Mouse (Mus musculus) v-Abl transformed pro-B cells (cell line): ENCODE results near the gene Ppm1m.

Experiments used
- in situ Hi-C, 2 experiments: fragments of 400-800 bp; cut with MboI; formaldehyde crosslinking; loops; one replicate each; pipeline ENCODE4 v1.15.1; 2025; ENCODE audit not compliant: unreplicated experiment in 2 of 2

Ppm1m gene

DNA sequence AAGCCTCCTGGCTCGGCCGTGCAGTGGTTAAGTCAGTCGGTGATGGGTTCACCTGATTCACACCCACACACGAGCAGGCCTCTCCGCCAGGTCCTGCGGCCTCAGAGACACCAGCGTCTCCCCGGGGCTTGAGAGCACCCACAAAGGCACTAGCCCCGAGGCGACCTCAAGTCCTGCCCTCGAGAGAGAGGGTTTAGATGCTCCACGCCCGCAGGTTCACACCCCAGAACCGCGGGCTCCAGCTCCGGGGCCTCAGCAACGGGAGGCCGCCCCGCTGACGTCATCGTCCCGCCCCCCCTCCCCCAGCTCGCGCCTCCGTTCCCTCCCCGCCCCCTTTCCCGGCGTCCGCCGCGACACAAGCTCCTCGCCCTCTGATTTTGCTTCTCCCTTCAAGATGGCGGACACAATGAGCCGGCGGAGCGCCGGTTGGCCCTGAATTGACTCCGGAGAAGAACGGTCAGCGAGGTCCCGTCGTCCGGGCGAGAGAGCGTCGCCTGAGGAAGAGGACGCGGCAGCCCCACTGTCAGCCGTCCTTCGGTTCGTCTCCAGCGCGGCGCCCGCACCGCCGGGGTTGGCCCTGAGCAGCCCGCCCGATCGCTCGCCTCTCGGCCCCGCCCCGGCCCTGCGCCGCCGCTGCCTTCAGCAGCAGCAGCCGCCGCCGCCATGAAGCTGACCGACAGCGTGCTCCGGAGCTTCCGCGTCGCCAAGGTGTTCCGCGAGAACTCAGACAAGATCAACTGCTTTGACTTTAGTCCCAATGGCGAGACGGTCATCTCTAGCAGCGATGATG lies 28.8 kb downstream of the Ppm1m start, which contains the start of gene Wdr82:
Gene Wdr82 (plus strand): TSS at position 373 of the 790 bp plus-strand sequence.
- in situ Hi-C loops, result loop anchor here (25.0 kb wide), 4 partner anchors 267 to 1367 kb away; partner anchors contain the start of genes Abhd14a (in 2 of the 2), Abhd14b (in 2 of the 2), Acy1 (in 2 of the 2) and Rpl29 (in 2 of the 2)

DNA sequence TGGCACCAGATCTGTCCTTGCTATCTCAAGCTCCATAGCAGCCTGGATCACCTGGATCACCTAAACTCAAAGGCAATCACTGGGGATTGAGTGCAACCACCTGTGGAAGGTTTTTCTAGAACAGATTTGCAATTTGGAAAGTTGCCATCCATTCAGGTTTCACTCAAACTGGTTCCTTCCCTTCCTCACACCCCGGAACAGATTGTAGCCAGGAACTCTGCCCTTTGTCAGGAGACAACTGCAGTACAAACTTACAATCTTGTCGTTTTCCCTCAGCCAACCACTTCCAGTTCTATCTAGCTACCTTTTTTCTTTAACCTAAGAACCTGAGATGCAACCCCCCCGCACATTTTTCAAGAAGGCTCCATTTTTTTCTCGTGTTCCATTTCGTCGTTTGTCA lies 29.6 kb downstream of the Ppm1m start:
- in situ Hi-C loops, result loop anchor here (5.0 to 25.0 kb wide), 5 partner anchors 37 to 1367 kb away; partner anchors contain the start of genes Abhd14a (in 2 of the 2), Abhd14b (in 2 of the 2), Acy1 (in 2 of the 2) and Rpl29 (in 2 of the 2)

- in situ Hi-C loops, result loop anchor here (5.0 to 25.0 kb wide), 5 partner anchors 38 to 1368 kb away; partner anchors contain the start of genes Abhd14a (in 2 of the 2), Abhd14b (in 2 of the 2), Acy1 (in 2 of the 2) and Rpl29 (in 2 of the 2)
Observed at GRCm38 (mm10) chr9:106169006-106169405, 30.5 kb downstream of the Ppm1m start.

GRCm38 (mm10) chr9:106167703-106168102 lies 31.8 kb downstream of the Ppm1m start:
- in situ Hi-C loops, result loop anchor here (5.0 to 25.0 kb wide), 5 partner anchors 40 to 1370 kb away; partner anchors contain the start of genes Abhd14a (in 2 of the 2), Abhd14b (in 2 of the 2), Acy1 (in 2 of the 2) and Rpl29 (in 2 of the 2)

- in situ Hi-C loops, result loop anchor here (5.0 to 25.0 kb wide), 5 partner anchors 40 to 1370 kb away; partner anchors contain the start of genes Abhd14a (in 2 of the 2), Abhd14b (in 2 of the 2), Acy1 (in 2 of the 2) and Rpl29 (in 2 of the 2)
Observed at GRCm38 (mm10) chr9:106167241-106167640, 32.3 kb downstream of the Ppm1m start.

GRCm38 (mm10) chr9:106166709-106167108 lies 32.8 kb downstream of the Ppm1m start:
- in situ Hi-C loops, result loop anchor here (5.0 to 25.0 kb wide), 5 partner anchors 41 to 1371 kb away; partner anchors contain the start of genes Abhd14a (in 2 of the 2), Abhd14b (in 2 of the 2), Acy1 (in 2 of the 2) and Rpl29 (in 2 of the 2)

GRCm38 (mm10) chr9:106160426-106160825 lies 39.1 kb downstream of the Ppm1m start:
- in situ Hi-C loops, result loop anchor here (5.0 to 25.0 kb wide), 5 partner anchors 122 to 1377 kb away; partner anchors contain the start of genes Abhd14a (in 2 of the 2), Abhd14b (in 2 of the 2), Acy1 (in 2 of the 2) and Rpl29 (in 2 of the 2)

- in situ Hi-C loops, result loop anchor here (5.0 to 25.0 kb wide), 7 partner anchors 52 to 1377 kb away; partner anchors contain the start of genes Abhd14a (in 2 of the 2), Abhd14b (in 2 of the 2), Acy1 (in 2 of the 2) and Rpl29 (in 2 of the 2)
Observed at GRCm38 (mm10) chr9:106159784-106160301, 39.7 kb downstream of the Ppm1m start.

DNA sequence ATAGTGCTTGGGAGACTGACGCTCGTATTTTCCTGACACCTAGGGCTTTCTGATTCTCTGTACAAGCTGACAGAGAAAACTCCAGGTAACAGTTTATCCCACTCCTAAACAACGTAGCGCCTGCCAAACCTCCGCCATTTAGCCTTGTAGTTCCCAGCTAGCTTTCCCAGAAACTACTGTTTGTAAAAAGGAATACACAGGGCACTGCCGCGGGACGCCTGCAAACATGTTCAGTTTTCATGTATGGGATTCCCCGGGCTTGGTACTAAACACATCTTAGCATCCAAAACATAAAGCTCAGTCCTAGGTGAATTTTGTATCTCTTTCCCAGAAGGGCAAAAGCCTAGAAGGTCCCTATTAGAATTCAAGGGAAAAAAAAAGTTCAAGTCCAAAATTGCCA lies 40.3 kb downstream of the Ppm1m start:
- in situ Hi-C loops, result loop anchor here (5.0 to 25.0 kb wide), 6 partner anchors 53 to 1378 kb away; partner anchors contain the start of genes Abhd14a (in 2 of the 2), Abhd14b (in 2 of the 2), Acy1 (in 2 of the 2) and Rpl29 (in 2 of the 2)

- in situ Hi-C loops, result loop anchor here (5.0 to 25.0 kb wide), 6 partner anchors 54 to 1379 kb away; partner anchors contain the start of genes Abhd14a (in 2 of the 2), Abhd14b (in 2 of the 2), Acy1 (in 2 of the 2) and Rpl29 (in 2 of the 2)
Observed at GRCm38 (mm10) chr9:106158037-106158491, 41.5 kb downstream of the Ppm1m start, which contains the start of gene Glyctk. Gene Glyctk, minus strand, starts transcription at chr9:106158138.

- in situ Hi-C loops, result loop anchor here (5.0 to 25.0 kb wide), 6 partner anchors 55 to 1380 kb away; partner anchors contain the start of genes Abhd14a (in 2 of the 2), Abhd14b (in 2 of the 2), Acy1 (in 2 of the 2) and Rpl29 (in 2 of the 2)
Observed at GRCm38 (mm10) chr9:106157623-106157925, 42.0 kb downstream of the Ppm1m start.

GRCm38 (mm10) chr9:106156921-106157622 lies 42.5 kb downstream of the Ppm1m start:
- in situ Hi-C loops, result loop anchor here (5.0 to 25.0 kb wide), 6 partner anchors 55 to 1380 kb away; partner anchors contain the start of genes Abhd14a (in 2 of the 2), Abhd14b (in 2 of the 2), Acy1 (in 2 of the 2) and Rpl29 (in 2 of the 2)

GRCm38 (mm10) chr9:106156419-106156818 lies 43.1 kb downstream of the Ppm1m start:
- in situ Hi-C loops, result loop anchor here (5.0 to 25.0 kb wide), 6 partner anchors 56 to 1381 kb away; partner anchors contain the start of genes Abhd14a (in 2 of the 2), Abhd14b (in 2 of the 2), Acy1 (in 2 of the 2) and Rpl29 (in 2 of the 2)

- in situ Hi-C loops, result loop anchor here (25.0 kb wide), 4 partner anchors 283 to 1383 kb away; partner anchors contain the start of genes Abhd14a (in 2 of the 2), Abhd14b (in 2 of the 2), Acy1 (in 2 of the 2) and Rpl29 (in 2 of the 2)
Observed at GRCm38 (mm10) chr9:106154106-106154505, 45.4 kb downstream of the Ppm1m start.

- in situ Hi-C loops, result no loop called here
Observed at GRCm38 (mm10) chr9:106149399-106149754, 50.2 kb downstream of the Ppm1m start.

GRCm38 (mm10) chr9:106148541-106149398 lies 50.8 kb downstream of the Ppm1m start:
- in situ Hi-C loops, result no loop called here

DNA sequence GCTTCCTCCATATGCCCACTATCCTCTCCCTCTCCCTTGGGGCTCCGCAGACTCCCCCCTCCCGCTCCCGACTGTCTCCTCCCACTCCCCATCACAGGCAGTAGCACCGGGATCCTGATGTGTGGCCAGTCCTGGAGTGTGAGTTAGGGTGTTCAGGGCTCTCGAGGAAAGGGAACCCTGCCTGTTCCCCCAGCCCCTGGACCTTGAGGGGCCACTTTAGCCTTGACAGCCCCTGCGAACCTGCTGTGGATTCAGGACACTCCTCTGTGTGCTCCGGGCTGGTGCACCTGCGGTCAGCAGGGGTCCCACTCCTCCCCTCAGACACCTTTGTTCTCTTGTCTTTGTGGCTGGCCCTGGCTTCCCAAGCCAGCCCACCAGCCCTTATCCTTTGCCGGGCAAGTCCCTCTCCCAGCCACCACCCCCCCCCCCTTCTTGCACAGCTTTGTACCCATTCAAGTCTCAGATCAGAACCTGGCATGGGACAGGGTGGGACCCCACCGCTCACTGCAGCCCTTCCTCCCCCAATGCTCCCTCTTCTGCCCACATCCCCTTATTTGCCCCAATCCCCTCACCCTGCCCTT lies 51.6 kb downstream of the Ppm1m start:
- in situ Hi-C loops, result no loop called here

DNA sequence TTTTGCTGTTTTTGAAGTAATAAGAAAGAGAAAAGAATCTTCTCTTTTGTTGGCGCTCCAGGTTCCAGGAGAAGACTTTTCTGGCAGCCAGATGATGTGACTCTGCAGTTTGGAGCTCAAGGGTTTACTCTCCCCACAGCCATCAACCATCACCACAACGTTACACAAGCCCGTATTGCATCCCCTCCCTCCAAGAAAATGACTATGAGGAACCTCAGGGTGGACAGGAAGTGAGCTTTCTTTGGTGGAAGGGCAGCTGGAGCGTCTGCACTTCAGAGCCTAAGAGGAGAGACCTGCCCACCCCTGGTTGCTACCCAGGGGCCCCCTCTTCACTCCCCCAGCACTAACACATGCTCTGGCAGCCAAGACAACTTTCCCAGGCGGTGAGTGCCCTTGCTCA lies 52.3 kb downstream of the Ppm1m start:
- in situ Hi-C loops, result no loop called here
